Comparison of ENCODE assay signal across 10 mouse cellular contexts in genomic region chr7:46131806-46132205, GRCm38 (mm10). TPM values are rescaled to one million over a fixed set of nuclear protein-coding genes. Genes with fewer than 3 reads are reported as not detected.
DNase-seq lines count a peak whose midpoint lies in the region; TF ChIP-seq lines count a peak whose summit lies in the region.
"Had no signal": no experiment of that assay in that cellular context is flagged by ENCODE, and none has a peak within 500 bp of the region (broad histone marks: within the 10 kb centered on the region; RNA-seq: fewer than 3 reads in every experiment).

No protein-coding gene starts in this region.

- 6% methylated on average over 8 of the region's 8 CpGs for WGBS in cerebellum, adult 2 months

- no peak overlapping the region for H3K4me3 ChIP-seq in left cerebral cortex, adult 2 months
- no peak overlapping the region for H3K4me3 ChIP-seq in cerebellum, adult 2 months (replicated peaks; ENCODE audit: insufficient read depth, low read depth, low read length)

- H3K4me1 ChIP-seq in cerebellum, adult 2 months (ENCODE audit: control insufficient read depth, insufficient read depth, low read length) = peaks cover 51% of the 10 kb centered on the region

- peak; percentile 49; the same call in 1 of the 2 replicates for TF ChIP-seq POLR2A in cerebellum, adult 2 months (IDR thresholded peaks at IDR 0.05; ENCODE audit: borderline replicate concordance, insufficient read depth, low read length)

- DNase-seq in left cerebral cortex, adult 2 months (ENCODE audit: extremely low spot score in 1 of 2, low spot score in 2 of 2) = peak in 1 of 2 experiments; percentile 42
- DNase-seq in left cerebral cortex, adult 11 months (ENCODE audit: low spot score) = no peak
- peak; percentile 82 to 88 for DNase-seq in cerebellum, adult 2 months
- DNase-seq in cerebellum, postnatal 36 days = peak; percentile 64 to 69
- peak; percentile 51 to 61 for DNase-seq in layer of hippocampus, postnatal 36 days
- DNase-seq in thymus, postnatal 10 days (ENCODE audit: low spot score in 2 of 2) = no peak
- no peak for DNase-seq in testis, postnatal 10 days (ENCODE audit: low spot score)
- DNase-seq: gastrocnemius, postnatal 14 days; kidney, postnatal 10 days had no signal

- no peaks in the 10 kb centered on the region for H3K27me3 ChIP-seq in cerebellum, adult 2 months (ENCODE audit: control insufficient read depth, insufficient read depth, low read length)

- intact Hi-C loops in left cerebral cortex, adult 2 months (cut with DNase I) = loop anchor here (2.0 kb wide), 2 partner anchors 31 to 51 kb away; partner anchors contain the start of gene Kcnj11

- no peak for TF ChIP-seq CTCF in left cerebral cortex, adult 2 months (IDR thresholded peaks at IDR 0.05)
- TF ChIP-seq CTCF in cerebellum, adult 2 months (IDR thresholded peaks at IDR 0.05; ENCODE audit: borderline replicate concordance, insufficient read depth, low read depth, low read length) = no peak

- peak overlapping the region; percentile 81 for H3K27ac ChIP-seq in left cerebral cortex, adult 2 months
- H3K27ac ChIP-seq in cerebellum, adult 2 months (ENCODE audit: insufficient read depth, low read length) = peak overlapping the region; percentile 98

RNA-seq across cellular contexts. Expression of gene Kcnj11, which starts 31.2 kb away (rescaled TPM):
- total RNA-seq in left cerebral cortex, adult 2 months (2021) = 10 to 100 TPM; 41.0 to 45.4 TPM
- 42.8 and 47.5 TPM in 2 replicates for polyA plus RNA-seq in cerebellum, adult 2 months (2012; rRNA removed)
- total RNA-seq in layer of hippocampus, postnatal 36 days (2021) = 10 to 100 TPM; 35.3 to 36.9 TPM
- polyA plus RNA-seq: limb, embryonic 11.5 days had no signal

RNA-seq across cellular contexts. Expression of gene Abcc8, which starts 48.0 kb away (rescaled TPM):
- total RNA-seq in left cerebral cortex, adult 2 months (2021) = 10 to 100 TPM; 38.6 to 43.8 TPM
- 57.1 and 64.5 TPM in 2 replicates for polyA plus RNA-seq in cerebellum, adult 2 months (2012; rRNA removed)
- 10 to 100 TPM; 50.7 to 59.2 TPM for total RNA-seq in layer of hippocampus, postnatal 36 days (2021)

Comparison
In these comparisons a context has a peak if more than half of its experiments do, and no peak if none do; other contexts are left out.
1. DNase-seq: peak in cerebellum, adult 2 months (2 of 2), cerebellum, postnatal 36 days (2 of 2) and layer of hippocampus, postnatal 36 days (2 of 2); none in left cerebral cortex, adult 11 months (single experiment), thymus, postnatal 10 days (0 of 2) and testis, postnatal 10 days (single experiment).